8 mouse cellular contexts compared by ENCODE assay signal in genomic region chr7:99981311-99981710, GRCm38 (mm10). TPM values are rescaled to one million over a fixed set of nuclear protein-coding genes. Genes with fewer than 3 reads are reported as not detected.
A peak's percentile ranks its signal among the peaks of the same experiment; 100 is the strongest.
DNase-seq lines count a peak whose midpoint lies in the region; ATAC-seq and TF ChIP-seq lines count a peak whose summit lies in the region.
"Had no signal": no experiment of that assay in that cellular context is flagged by ENCODE, and none has a peak within 500 bp of the region (broad histone marks: within the 10 kb centered on the region; RNA-seq: fewer than 3 reads in every experiment).

No protein-coding gene starts in this region.

- TF ChIP-seq EP300 in stomach, postnatal 0 days (optimal IDR thresholded peaks at IDR 0.05) = no peak

- no peak overlapping the region for H3K9ac ChIP-seq in liver, embryonic 12.5 days
- H3K9ac ChIP-seq in liver, embryonic 11.5 days (ENCODE audit: low read depth, low read length) = no peak overlapping the region
- H3K9ac ChIP-seq in limb, embryonic 14.5 days (ENCODE audit: low read depth, low read length, severe bottlenecking) = no peak overlapping the region
- H3K9ac ChIP-seq in stomach, postnatal 0 days (ENCODE audit: low read length) = no peak overlapping the region
- H3K9ac ChIP-seq: midbrain, embryonic 12.5 days had no signal

- H3K4me2 ChIP-seq in liver, embryonic 12.5 days = peak overlapping the region; percentile 97; the same call in 1 of the 2 replicates
- no peak overlapping the region; the same call in 1 of the 2 replicates for H3K4me2 ChIP-seq in liver, embryonic 11.5 days
- no peak overlapping the region for H3K4me2 ChIP-seq in limb, embryonic 14.5 days (replicated peaks; ENCODE audit: low read depth, low read length, severe bottlenecking)
- H3K4me2 ChIP-seq in stomach, postnatal 0 days (replicated peaks; ENCODE audit: low read depth) = no peak overlapping the region

- H3K27ac ChIP-seq in liver, embryonic 12.5 days = no peak overlapping the region
- no peak overlapping the region for H3K27ac ChIP-seq in liver, embryonic 11.5 days (ENCODE audit: low read depth, low read length)
- peak overlapping the region; percentile 6; the same call in 1 of the 2 replicates for H3K27ac ChIP-seq in heart, embryonic 10.5 days
- H3K27ac ChIP-seq in limb, embryonic 14.5 days (replicated peaks; ENCODE audit: low read depth, low read length) = 0 out of 2 replicates have a peak overlapping the region, but pooled peaks have one; percentile 9
- no peak overlapping the region for H3K27ac ChIP-seq in stomach, postnatal 0 days (replicated peaks)

- no peaks in the 10 kb centered on the region for H3K36me3 ChIP-seq in liver, embryonic 12.5 days
- H3K36me3 ChIP-seq in liver, embryonic 11.5 days (ENCODE audit: control insufficient read depth, insufficient read depth, low read length) = no peaks in the 10 kb centered on the region
- no peaks in the 10 kb centered on the region for H3K36me3 ChIP-seq in heart, embryonic 10.5 days
- no peaks in the 10 kb centered on the region for H3K36me3 ChIP-seq in limb, embryonic 14.5 days (ENCODE audit: control insufficient read depth, insufficient read depth, low read length)
- no peaks in the 10 kb centered on the region for H3K36me3 ChIP-seq in stomach, postnatal 0 days (ENCODE audit: control insufficient read depth, insufficient read depth, low read length)
- H3K36me3 ChIP-seq: midbrain, embryonic 12.5 days had no signal

- no peak for ATAC-seq in liver, embryonic 12.5 days
- no peak for ATAC-seq in liver, embryonic 11.5 days (replicated peaks; ENCODE audit: low FRiP score)
- ATAC-seq in limb, embryonic 14.5 days (ENCODE audit: low FRiP score, low read depth) = no peak
- no peak for ATAC-seq in stomach, postnatal 0 days (ENCODE audit: low FRiP score, low TSS enrichment)

- TF ChIP-seq POLR2A in limb, embryonic 14.5 days (IDR thresholded peaks at IDR 0.05; ENCODE audit: borderline replicate concordance, extremely low read depth, insufficient read depth, insufficient read length) = no peak

- TF ChIP-seq CTCF in stomach, postnatal 0 days (IDR thresholded peaks at IDR 0.05; ENCODE audit: low read depth) = peak; percentile 81

- WGBS in liver, embryonic 12.5 days (ENCODE audit: insufficient replicate concordance) = 20% methylated on average over 2 of the region's 2 CpGs
- 23% methylated on average over 2 of the region's 2 CpGs for WGBS in liver, embryonic 11.5 days
- 12% methylated on average over 2 of the region's 2 CpGs for WGBS in heart, embryonic 10.5 days
- 2% methylated on average over 2 of the region's 2 CpGs for WGBS in limb, embryonic 14.5 days
- 12% methylated on average over 2 of the region's 2 CpGs for WGBS in stomach, postnatal 0 days

- no peak overlapping the region for H3K4me3 ChIP-seq in liver, embryonic 12.5 days
- H3K4me3 ChIP-seq in liver, embryonic 11.5 days (ENCODE audit: low read depth, low read length) = no peak overlapping the region
- H3K4me3 ChIP-seq in heart, embryonic 10.5 days = no peak overlapping the region
- no peak overlapping the region for H3K4me3 ChIP-seq in limb, embryonic 14.5 days (replicated peaks; ENCODE audit: low read length)
- H3K4me3 ChIP-seq in stomach, postnatal 0 days (ENCODE audit: low read depth, low read length) = no peak overlapping the region

- H3K9me3 ChIP-seq in liver, embryonic 12.5 days (replicated peaks) = no peaks in the 10 kb centered on the region
- no peaks in the 10 kb centered on the region for H3K9me3 ChIP-seq in liver, embryonic 11.5 days (ENCODE audit: control insufficient read depth, low read length)
- no peaks in the 10 kb centered on the region for H3K9me3 ChIP-seq in heart, embryonic 10.5 days
- no peaks in the 10 kb centered on the region for H3K9me3 ChIP-seq in limb, embryonic 14.5 days (ENCODE audit: control insufficient read depth, low read length)
- no peaks in the 10 kb centered on the region for H3K9me3 ChIP-seq in stomach, postnatal 0 days (ENCODE audit: control insufficient read depth, low read length)
- H3K9me3 ChIP-seq: midbrain, embryonic 12.5 days had no signal

- DNase-seq in liver, embryonic 11.5 days (ENCODE audit: low spot score) = no peak
- DNase-seq in cerebellum, adult 11-12 months = peak; percentile 52
- no peak for DNase-seq in heart, embryonic 10.5 days (ENCODE audit: low spot score)
- DNase-seq in limb, embryonic 14.5 days (ENCODE audit: low spot score) = peak; percentile 50
- no peak for DNase-seq in stomach, postnatal 0 days (ENCODE audit: low spot score)
- no peak for DNase-seq in c-Kit-positive CD71-positive TER-119-positive erythroid progenitor cells, embryonic 14.5 days (ENCODE audit: low spot score)

- no peaks in the 10 kb centered on the region for H3K27me3 ChIP-seq in liver, embryonic 12.5 days (replicated peaks)
- no peaks in the 10 kb centered on the region for H3K27me3 ChIP-seq in liver, embryonic 11.5 days (replicated peaks; ENCODE audit: control insufficient read depth, insufficient read depth, low read length)
- H3K27me3 ChIP-seq in heart, embryonic 10.5 days (ENCODE audit: insufficient read depth, poor library complexity, severe bottlenecking) = peaks cover 6% of the 10 kb centered on the region; the same call in 1 of the 2 replicates
- H3K27me3 ChIP-seq in limb, embryonic 14.5 days (ENCODE audit: control insufficient read depth, insufficient read depth, low read length) = no peaks in the 10 kb centered on the region
- H3K27me3 ChIP-seq in stomach, postnatal 0 days (ENCODE audit: control insufficient read depth, insufficient read depth, low read length) = no peaks in the 10 kb centered on the region
- H3K27me3 ChIP-seq: midbrain, embryonic 12.5 days had no signal

- H3K4me1 ChIP-seq in liver, embryonic 12.5 days = peaks cover 27% of the 10 kb centered on the region
- H3K4me1 ChIP-seq in liver, embryonic 11.5 days (replicated peaks; ENCODE audit: control insufficient read depth, insufficient read depth, low read length) = peaks cover 13% of the 10 kb centered on the region
- H3K4me1 ChIP-seq in heart, embryonic 10.5 days = peaks cover 18% of the 10 kb centered on the region
- peaks cover 7% of the 10 kb centered on the region for H3K4me1 ChIP-seq in limb, embryonic 14.5 days (ENCODE audit: control insufficient read depth, insufficient read depth, low read length)
- no peaks in the 10 kb centered on the region for H3K4me1 ChIP-seq in stomach, postnatal 0 days (replicated peaks; ENCODE audit: control insufficient read depth, insufficient read depth)

RNA-seq across cellular contexts. Expression of gene Rnf169, which starts 1.1 kb away (rescaled TPM):
- 2.1 and 2.3 TPM in 2 replicates for polyA plus RNA-seq in liver, embryonic 12.5 days (2016; fragmentation: Nextera tagmentation; extraction: Ambion mirVana)
- polyA plus RNA-seq in liver, embryonic 11.5 days (2014; fragmentation: Nextera tagmentation; extraction: Ambion mirVana) = 3.7 and 4.3 TPM in 2 replicates
- polyA plus RNA-seq in heart, embryonic 10.5 days (2016; fragmentation: Nextera tagmentation; extraction: Ambion mirVana) = 3.1 and 4.3 TPM in 2 replicates
- polyA plus RNA-seq in limb, embryonic 14.5 days (2012; rRNA removed) = 9.7 and 10.5 TPM in 2 replicates
- 7.3 and 9.6 TPM in 2 replicates for polyA plus RNA-seq in limb, embryonic 14.5 days (2014; fragmentation: Nextera tagmentation; extraction: Ambion mirVana)
- polyA plus RNA-seq in stomach, postnatal 0 days (2015; fragmentation: Nextera tagmentation; extraction: Ambion mirVana) = 1.8 and 2.0 TPM in 2 replicates

RNA-seq across cellular contexts. Expression of gene Chrdl2, which starts 24.7 kb away (rescaled TPM):
- 0.11 and 0.30 TPM in 2 replicates for polyA plus RNA-seq in liver, embryonic 12.5 days (2016; fragmentation: Nextera tagmentation; extraction: Ambion mirVana)
- 0.19 and 0.39 TPM in 2 replicates for polyA plus RNA-seq in liver, embryonic 11.5 days (2014; fragmentation: Nextera tagmentation; extraction: Ambion mirVana)
- polyA plus RNA-seq in heart, embryonic 10.5 days (2016; fragmentation: Nextera tagmentation; extraction: Ambion mirVana) = 0.65 TPM in 1 of 2 replicates, not detected in the other
- polyA plus RNA-seq in limb, embryonic 14.5 days (2012; rRNA removed) = 4.0 and 4.6 TPM in 2 replicates
- 2.1 and 2.6 TPM in 2 replicates for polyA plus RNA-seq in limb, embryonic 14.5 days (2014; fragmentation: Nextera tagmentation; extraction: Ambion mirVana)
- polyA plus RNA-seq in stomach, postnatal 0 days (2015; fragmentation: Nextera tagmentation; extraction: Ambion mirVana) = 0.44 and 2.0 TPM in 2 replicates
- polyA plus RNA-seq: midbrain, embryonic 12.5 days had no signal

Comparison
In these comparisons a context has a peak if more than half of its experiments do, and no peak if none do; other contexts are left out.
1. H3K27ac ChIP-seq: peak in heart, embryonic 10.5 days (single experiment) and limb, embryonic 14.5 days (single experiment); none in liver, embryonic 12.5 days (single experiment), liver, embryonic 11.5 days (single experiment) and stomach, postnatal 0 days (single experiment).
2. DNase-seq: peak in cerebellum, adult 11-12 months (single experiment) and limb, embryonic 14.5 days (single experiment); none in liver, embryonic 11.5 days (single experiment), heart, embryonic 10.5 days (single experiment), stomach, postnatal 0 days (single experiment) and c-Kit-positive CD71-positive TER-119-positive erythroid progenitor cells, embryonic 14.5 days (single experiment).